Mouse (Mus musculus): ENCODE results near the gene Sdhb. TPM values are rescaled to one million over a fixed set of nuclear protein-coding genes. Genes with fewer than 3 reads are reported as not detected.
A peak's percentile ranks its signal among the peaks of the same experiment; 100 is the strongest.

Gene Sdhb
- total and polyA plus RNA-seq, 2 experiments from 2014 or later, result 194 to 529 TPM

DNA sequence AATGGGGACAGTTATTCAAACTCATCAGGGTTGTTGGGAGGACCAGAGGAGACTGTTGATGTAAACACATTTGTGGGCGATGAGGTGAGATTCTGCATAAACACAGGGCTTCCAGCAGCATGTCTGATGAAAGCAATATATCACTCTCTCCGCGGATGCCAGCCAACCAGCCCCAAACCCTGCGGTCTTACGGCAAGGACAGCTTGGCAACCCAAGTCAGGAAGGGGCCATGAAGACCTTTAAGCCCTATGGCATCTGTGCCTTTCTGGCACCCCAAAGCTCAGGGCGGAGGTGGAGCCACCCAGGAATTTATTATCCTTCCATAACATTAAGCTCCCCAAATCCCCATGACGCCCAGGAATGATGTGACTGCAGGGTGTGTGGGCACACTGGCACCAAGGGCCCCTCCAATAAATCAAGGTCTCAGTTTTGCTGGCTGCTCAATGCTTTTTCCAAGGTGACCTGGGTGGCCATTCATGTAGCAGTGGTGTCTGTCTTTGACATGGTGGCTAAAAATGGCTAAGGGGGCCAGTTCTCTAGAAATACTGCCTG is 1.8 kb upstream of the Sdhb start:
- no peaks in the 10 kb centered on the region for H3K9me3 ChIP-seq (ENCODE audit: low read length)
- no peak for DNase-seq (ENCODE audit: low spot score)
- no peak overlapping the region for H3K4me3 ChIP-seq (ENCODE audit: low read depth, low read length)
- ATAC-seq (ENCODE audit: low FRiP score), result no peak
- H3K4me1 ChIP-seq (ENCODE audit: insufficient read depth, low read length), result peaks cover 14% of the 10 kb centered on the region; the same call in 1 of the 2 replicates
- H3K27me3 ChIP-seq (ENCODE audit: insufficient read depth, low read length), result no peaks in the 10 kb centered on the region
- H3K4me2 ChIP-seq (ENCODE audit: low read depth, low read length, poor library complexity, severe bottlenecking), result no peak overlapping the region
- WGBS, result 90% methylated on average over 7 of the region's 7 CpGs
- no peaks in the 10 kb centered on the region for H3K36me3 ChIP-seq (ENCODE audit: insufficient read depth, low read length)
- no peak for TF ChIP-seq CTCF (IDR thresholded peaks at IDR 0.05)
- H3K27ac ChIP-seq (ENCODE audit: low read depth, low read length), result no peak overlapping the region
- no peak overlapping the region for H3K9ac ChIP-seq (replicated peaks; ENCODE audit: low read length, poor library complexity, severe bottlenecking)

DNA sequence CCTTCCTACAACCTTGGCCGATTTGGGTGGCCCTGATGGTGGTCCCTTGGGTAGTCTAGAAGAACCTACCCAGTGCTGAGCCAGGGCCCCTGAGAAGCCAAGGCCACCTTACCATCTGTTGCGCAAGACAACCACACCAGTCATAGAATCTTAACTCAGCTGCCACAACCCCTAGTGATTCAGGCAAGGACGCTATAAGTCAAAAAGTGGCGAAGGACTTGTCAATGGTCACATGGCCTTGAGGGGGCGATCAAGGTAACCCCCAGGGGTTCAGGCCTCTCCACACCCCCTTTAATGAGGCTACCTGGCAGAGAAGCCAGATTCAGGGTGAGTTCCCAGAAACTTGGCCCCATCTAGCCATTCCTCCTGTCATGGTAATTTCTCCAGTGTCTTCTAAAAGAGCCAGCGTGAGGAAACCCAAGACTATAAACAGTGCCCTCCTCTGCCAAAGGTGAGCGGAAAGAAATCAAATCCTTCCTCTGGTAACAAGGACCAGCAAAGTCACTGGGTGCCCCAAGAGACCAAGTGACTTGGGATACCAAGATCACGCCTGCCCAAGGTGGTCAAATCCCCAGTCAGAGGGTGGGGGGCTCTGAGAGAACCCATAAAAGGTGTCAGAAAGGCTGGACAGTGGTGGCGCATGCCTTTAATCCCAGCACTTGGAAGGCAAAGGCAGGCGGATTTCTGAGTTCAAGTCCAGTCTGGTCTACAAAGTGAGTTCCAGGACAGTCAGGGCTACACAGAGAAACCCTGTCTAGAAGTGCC is 1.1 kb upstream of the Sdhb start:
- Histone ChIP-seq H3K27me3 (ENCODE audit: insufficient read depth, low read length) (no peaks in the 10 kb centered on the region), H3K4me3 (ENCODE audit: low read depth, low read length) (no peak overlapping the region), H3K9ac (replicated peaks; ENCODE audit: low read length, poor library complexity, severe bottlenecking) (no peak overlapping the region), H3K36me3 (ENCODE audit: insufficient read depth, low read length) (no peaks in the 10 kb centered on the region), H3K9me3 (ENCODE audit: low read length) (no peaks in the 10 kb centered on the region), H3K27ac (ENCODE audit: low read depth, low read length) (no peak overlapping the region), H3K4me2 (ENCODE audit: low read depth, low read length, poor library complexity, severe bottlenecking) (no peak overlapping the region), H3K4me1 (ENCODE audit: insufficient read depth, low read length) (peaks cover 14% of the 10 kb centered on the region; the same call in 1 of the 2 replicates)
- WGBS, result 82% methylated on average over 10 of the region's 10 CpGs
- 0 out of 2 replicates have a peak, but pooled peaks have one; percentile 5 for TF ChIP-seq CTCF (IDR thresholded peaks at IDR 0.05)
- no peak for ATAC-seq (ENCODE audit: low FRiP score)
- no peak for DNase-seq (ENCODE audit: low spot score)

DNA sequence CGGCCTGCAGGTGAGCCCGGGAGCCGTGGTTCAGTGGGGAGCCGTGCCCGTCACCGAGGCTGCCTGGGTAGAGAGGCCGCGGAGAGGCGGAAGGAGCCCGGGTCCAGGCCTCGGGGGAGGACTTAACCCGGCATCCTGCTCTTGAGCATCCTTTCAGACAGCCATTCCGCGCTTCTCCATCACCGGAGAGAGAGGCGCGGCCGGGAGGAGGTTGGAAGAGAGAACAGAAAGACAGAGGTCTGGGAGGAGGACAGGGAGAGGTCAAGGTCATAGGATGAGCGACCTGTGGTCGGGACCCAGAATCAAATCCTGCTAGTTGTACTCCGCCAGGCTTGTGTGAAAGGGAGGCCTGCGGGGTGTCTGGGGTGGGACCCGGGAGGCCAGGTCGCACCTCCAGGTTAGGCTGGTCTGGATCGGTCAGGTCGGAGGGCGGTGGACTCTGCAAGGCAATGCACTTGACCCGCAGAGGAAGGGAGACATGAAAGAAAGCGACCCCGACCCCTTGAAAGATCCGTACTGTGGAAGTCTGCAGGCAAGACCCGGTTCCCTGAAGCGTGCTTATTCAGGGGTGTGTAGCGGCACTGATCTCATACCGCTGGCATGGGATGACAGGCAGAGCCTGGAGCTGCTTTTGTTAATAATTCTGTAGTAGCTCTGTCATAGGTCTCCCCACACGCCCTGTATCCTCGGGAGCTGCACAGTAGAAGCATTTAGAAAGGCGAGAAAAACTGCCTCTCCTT is 634 bp downstream of the Sdhb start:
- H3K4me2 ChIP-seq (ENCODE audit: low read depth, low read length, poor library complexity, severe bottlenecking), result peak overlapping the region; percentile 86
- H3K36me3 ChIP-seq (ENCODE audit: insufficient read depth, low read length), result peaks cover 7% of the 10 kb centered on the region
- H3K4me1 ChIP-seq (ENCODE audit: insufficient read depth, low read length), result peaks cover 14% of the 10 kb centered on the region; the same call in 1 of the 2 replicates
- no peak; the same call in 1 of the 2 replicates for TF ChIP-seq CTCF (IDR thresholded peaks at IDR 0.05)
- H3K9me3 ChIP-seq (ENCODE audit: low read length), result no peaks in the 10 kb centered on the region
- ATAC-seq (ENCODE audit: low FRiP score), result no peak; the same call in 1 of the 2 replicates
- peak overlapping the region; percentile 94 for H3K27ac ChIP-seq (ENCODE audit: low read depth, low read length)
- peak; percentile 22 for DNase-seq (ENCODE audit: low spot score)
- WGBS, result under 1% methylated on average over 37 of the region's 38 CpGs
- peak overlapping the region; percentile 97 for H3K9ac ChIP-seq (replicated peaks; ENCODE audit: low read length, poor library complexity, severe bottlenecking)
- H3K27me3 ChIP-seq (ENCODE audit: insufficient read depth, low read length), result no peaks in the 10 kb centered on the region
- H3K4me3 ChIP-seq (ENCODE audit: low read depth, low read length), result peak overlapping the region; percentile 95

DNA sequence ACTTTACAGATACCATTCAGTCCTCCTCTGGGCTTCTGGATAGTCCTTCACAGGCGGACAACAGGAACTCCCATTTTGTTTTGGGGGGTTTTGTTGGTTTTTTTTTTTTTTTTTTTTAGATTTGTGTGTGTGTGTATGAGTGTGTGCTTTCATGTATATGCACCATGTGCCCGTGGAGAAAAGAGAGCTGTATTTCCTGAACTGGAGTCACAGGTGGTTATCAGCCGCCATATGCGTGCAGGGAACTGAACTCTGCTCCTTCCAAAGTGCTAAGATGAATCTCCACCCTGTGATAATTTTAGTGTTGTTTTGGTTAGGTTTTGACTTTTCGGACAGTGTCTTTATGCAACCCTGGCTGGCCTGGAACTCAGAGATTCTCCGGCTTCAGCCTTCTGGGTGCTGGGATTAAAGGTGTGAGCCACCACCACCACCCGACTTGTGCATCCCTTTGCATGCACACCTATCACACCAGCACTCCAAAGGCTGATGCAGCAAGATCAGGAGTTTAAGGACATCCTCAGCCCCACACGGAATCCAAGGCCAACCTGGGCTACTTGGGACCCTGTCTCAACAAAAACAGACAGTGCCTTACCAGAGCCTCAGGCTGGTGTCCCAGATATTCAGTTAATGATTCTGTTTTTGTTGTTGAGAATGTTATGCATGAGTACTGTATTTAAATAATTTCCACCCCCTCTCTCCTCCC is 1.4 kb downstream of the Sdhb start:
- no peak for TF ChIP-seq CTCF (IDR thresholded peaks at IDR 0.05)
- 77% methylated on average over 8 of the region's 8 CpGs for WGBS
- peak overlapping the region; percentile 95 for H3K4me3 ChIP-seq (ENCODE audit: low read depth, low read length)
- no peaks in the 10 kb centered on the region for H3K9me3 ChIP-seq (ENCODE audit: low read length)
- no peak for ATAC-seq (ENCODE audit: low FRiP score)
- peaks cover 14% of the 10 kb centered on the region; the same call in 1 of the 2 replicates for H3K4me1 ChIP-seq (ENCODE audit: insufficient read depth, low read length)
- peak overlapping the region; percentile 97 for H3K9ac ChIP-seq (replicated peaks; ENCODE audit: low read length, poor library complexity, severe bottlenecking)
- H3K27ac ChIP-seq (ENCODE audit: low read depth, low read length), result peak overlapping the region; percentile 94; the same call in 1 of the 2 replicates
- peaks cover 11% of the 10 kb centered on the region for H3K36me3 ChIP-seq (ENCODE audit: insufficient read depth, low read length)
- no peak for DNase-seq (ENCODE audit: low spot score)
- H3K4me2 ChIP-seq (ENCODE audit: low read depth, low read length, poor library complexity, severe bottlenecking), result peak overlapping the region; percentile 86
- no peaks in the 10 kb centered on the region for H3K27me3 ChIP-seq (ENCODE audit: insufficient read depth, low read length)

DNA sequence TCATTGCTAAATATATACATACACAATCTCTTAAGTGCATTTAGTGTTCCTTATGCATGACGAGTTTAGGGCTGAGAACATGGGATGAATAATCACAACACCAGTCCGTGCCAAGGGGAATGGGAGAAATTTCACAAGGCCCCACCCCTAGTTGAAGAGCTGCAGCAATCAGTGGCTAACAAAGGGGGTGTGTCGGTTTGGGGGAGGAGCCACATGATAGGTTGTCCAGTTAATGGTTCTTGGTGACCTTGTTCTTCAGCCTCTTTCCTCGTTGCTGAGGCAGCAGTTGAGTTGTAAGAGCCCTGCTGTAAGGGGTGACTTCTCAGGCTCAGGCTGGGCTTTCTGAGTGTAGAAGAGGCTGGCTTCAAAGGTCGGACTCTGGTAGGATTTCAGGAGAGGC is 1.9 kb downstream of the Sdhb start:
- ATAC-seq (ENCODE audit: low FRiP score), result no peak

More for the DNA sequence above, 1.9 kb downstream of the Sdhb start:
- Histone ChIP-seq H3K27me3 (ENCODE audit: insufficient read depth, low read length) (no peaks in the 10 kb centered on the region), H3K4me3 (ENCODE audit: low read depth, low read length) (no peak overlapping the region), H3K9me3 (ENCODE audit: low read length) (no peaks in the 10 kb centered on the region), H3K9ac (replicated peaks; ENCODE audit: low read length, poor library complexity, severe bottlenecking) (no peak overlapping the region), H3K4me2 (ENCODE audit: low read depth, low read length, poor library complexity, severe bottlenecking) (peak overlapping the region; percentile 86), H3K27ac (ENCODE audit: low read depth, low read length) (no peak overlapping the region), H3K4me1 (ENCODE audit: insufficient read depth, low read length) (peaks cover 14% of the 10 kb centered on the region; the same call in 1 of the 2 replicates), H3K36me3 (ENCODE audit: insufficient read depth, low read length) (peaks cover 16% of the 10 kb centered on the region)
- peak; percentile 42 for DNase-seq (ENCODE audit: low spot score)
- no peak for TF ChIP-seq CTCF (IDR thresholded peaks at IDR 0.05)
- WGBS, result 48% methylated on average over 5 of the region's 5 CpGs

All from midbrain, postnatal 0 days (tissue).